Mouse (Mus musculus) regulatory T cell (primary cell): ENCODE measurements at regions not wholly inside any gene's neighbourhood (a gene's known extent, or its start where the extent isn't known, plus 50 kb on each side); places are given as distances from the start of the nearest gene placed in this dataset.
"Not testable (repeated sequence)": the region's sequence is repeated elsewhere in the genome, so short reads cannot be mapped to it uniquely, and the experiment has no call there.

ENCODE experiments used
- in situ Hi-C: fragments of 300-600 bp; cut with MboI, MseI; formaldehyde crosslinking; loops from one replicate; pipeline ENCODE4 v1.15.1; 2025; ENCODE audit warnings: high pct_unique_total_duplicates

GRCm38 (mm10) chr13:12726831-12727230 is 73.0 kb downstream of the Prl2c3 start:
- in situ Hi-C loops: loop anchor here (5.0 kb wide), 1 partner anchor 510 kb away; no protein-coding TSS in a partner anchor

GRCm38 (mm10) chr13:12717972-12718546 is 81.8 kb downstream of the Prl2c3 start:
- in situ Hi-C loops: not testable (repeated sequence)

- in situ Hi-C loops: no loop called here
These were observed 88.2 kb downstream of the Prl2c3 start for GRCm38 (mm10) chr13:12711471-12712273.

DNA sequence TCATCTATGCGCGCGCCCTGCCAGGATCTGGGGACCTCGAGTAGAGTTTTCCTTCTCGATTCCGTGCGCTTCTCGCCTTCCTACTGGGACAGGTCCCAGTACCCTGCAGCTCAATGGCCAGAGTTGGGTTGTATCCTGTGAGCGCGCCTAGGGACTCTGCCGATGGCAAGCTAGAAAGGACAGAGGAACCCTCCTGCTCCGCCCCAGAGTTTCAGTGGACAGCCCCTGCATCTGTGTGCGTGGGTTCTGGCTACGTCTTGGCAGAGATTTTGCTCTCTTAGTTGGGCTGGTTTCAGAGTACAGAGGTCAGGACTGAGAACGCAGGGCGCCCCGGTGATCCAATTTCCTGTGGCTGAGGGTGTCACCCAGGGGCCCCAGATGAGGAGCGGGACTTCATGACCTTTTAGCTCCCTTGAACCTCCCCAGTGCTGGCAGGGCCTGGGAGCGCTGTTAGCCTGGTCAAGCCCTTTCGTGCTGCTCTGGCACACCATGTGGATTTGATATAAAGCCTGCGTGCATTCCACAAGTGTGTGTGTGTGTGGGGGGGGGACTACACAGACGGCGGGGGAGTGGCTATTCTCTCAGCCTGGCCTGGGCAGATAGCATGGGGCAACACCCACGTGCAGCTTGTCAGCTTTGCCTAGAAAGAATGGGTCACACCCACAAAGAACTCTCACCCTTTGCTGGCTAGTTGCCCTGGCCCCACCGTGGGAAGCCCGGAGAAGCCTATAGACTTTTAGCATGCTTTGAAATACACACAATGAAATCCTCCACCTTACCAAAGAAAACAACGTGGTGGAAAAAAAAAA is 96.9 kb downstream of the Prl2c3 start:
- in situ Hi-C loops: not testable (repeated sequence)

DNA sequence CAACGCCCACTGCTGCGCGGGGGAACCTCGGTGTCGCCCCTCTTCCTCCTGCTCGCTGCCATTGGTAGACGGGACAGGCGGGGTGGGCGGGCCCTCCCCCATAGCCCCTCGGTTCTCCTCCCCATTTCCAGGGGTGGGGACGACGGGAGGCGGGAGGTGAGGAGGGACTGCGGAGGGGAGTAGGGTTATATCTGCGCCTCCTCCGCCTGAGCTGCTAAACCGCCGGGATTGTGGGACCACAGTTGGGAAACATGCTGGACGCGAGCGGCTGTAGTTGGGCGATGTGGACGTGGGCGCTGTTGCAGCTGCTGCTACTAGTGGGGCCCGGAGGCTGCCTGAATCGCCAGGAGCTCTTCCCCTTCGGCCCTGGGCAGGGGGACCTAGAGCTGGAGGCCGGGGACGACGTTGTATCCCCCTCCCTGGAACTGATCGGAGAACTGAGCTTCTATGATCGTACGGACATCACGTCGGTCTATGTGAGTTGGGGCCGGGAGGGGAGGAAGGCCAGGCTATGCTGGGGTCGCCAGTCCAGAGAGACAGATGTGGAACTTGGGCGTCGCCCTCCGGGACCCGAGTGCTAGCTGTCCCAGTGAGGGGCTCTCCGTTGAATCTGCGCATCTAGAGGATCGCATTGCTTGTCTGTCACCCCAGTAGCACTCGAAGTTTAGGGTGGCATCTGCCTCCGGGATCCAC is 97.6 kb downstream of the Prl2c3 start:
- in situ Hi-C loops: not testable (repeated sequence)

DNA sequence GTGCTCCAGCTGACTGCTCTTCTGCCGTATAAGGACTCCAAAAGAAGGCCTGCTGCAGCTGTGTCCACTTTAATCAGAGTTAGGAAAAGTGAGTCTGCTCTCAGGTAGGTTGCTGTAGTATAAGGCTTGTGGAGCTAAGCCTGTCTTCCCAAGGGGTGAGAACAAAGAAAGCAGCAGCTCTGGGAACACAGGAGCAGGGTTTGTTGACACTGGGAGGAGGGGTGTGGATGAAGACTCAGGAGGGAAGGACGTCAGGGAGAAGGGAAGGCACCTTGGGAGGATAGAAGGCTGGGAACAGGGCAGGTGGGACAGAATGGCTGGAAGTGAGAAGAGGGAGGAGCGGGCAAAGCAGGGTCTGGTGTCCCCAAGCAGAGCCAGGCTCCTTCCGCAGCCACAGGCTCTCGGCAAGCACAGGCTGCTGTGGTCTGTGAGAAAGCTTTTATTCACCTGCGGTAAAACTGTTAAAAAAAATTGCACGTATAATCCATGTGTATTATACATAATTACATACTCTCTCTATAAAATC is 106.2 kb downstream of the Prl2c3 start:
- in situ Hi-C loops: not testable (repeated sequence)

GRCm38 (mm10) chr13:12688778-12689177 is 111.1 kb downstream of the Prl2c3 start:
- in situ Hi-C loops: not testable (repeated sequence)

GRCm38 (mm10) chr13:12688149-12688548 is 111.7 kb downstream of the Prl2c3 start:
- in situ Hi-C loops: not testable (repeated sequence)

GRCm38 (mm10) chr13:12680954-12681571 is 115.4 kb downstream of the Ero1lb start:
- in situ Hi-C loops: not testable (repeated sequence)

DNA sequence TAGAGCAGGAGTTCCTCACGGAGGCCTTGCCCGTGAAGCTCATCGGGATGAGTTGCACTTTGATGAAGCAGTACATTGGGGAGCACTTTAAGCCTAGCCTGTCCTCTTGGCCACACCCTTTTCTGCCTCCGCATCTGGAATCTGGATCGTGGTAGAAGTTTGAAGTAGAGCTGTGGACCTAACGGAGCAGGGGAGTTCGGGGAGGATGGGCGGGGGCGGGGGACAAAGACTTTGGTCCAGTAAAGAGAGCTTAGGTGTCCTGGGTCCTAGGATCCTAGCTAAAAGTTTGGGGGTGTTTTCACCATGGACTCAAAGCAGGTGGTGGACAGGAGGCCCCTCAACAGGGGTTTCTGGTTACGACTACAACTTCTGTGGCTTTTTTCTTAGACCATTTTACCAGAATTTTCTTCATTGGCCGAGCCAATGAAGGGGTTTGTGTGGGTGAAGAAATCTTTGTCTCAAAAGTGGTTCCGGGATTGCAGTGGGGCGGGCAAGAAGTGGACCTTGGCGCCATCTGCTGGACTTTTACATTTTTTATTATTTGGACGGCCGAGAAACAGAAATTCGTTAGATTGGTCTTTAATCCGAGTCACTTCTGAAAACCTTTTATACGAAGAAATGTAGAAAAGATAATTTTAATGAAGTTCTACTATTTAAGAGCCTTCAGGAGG is 114.7 kb downstream of the Ero1lb start:
- in situ Hi-C loops: not testable (repeated sequence)

DNA sequence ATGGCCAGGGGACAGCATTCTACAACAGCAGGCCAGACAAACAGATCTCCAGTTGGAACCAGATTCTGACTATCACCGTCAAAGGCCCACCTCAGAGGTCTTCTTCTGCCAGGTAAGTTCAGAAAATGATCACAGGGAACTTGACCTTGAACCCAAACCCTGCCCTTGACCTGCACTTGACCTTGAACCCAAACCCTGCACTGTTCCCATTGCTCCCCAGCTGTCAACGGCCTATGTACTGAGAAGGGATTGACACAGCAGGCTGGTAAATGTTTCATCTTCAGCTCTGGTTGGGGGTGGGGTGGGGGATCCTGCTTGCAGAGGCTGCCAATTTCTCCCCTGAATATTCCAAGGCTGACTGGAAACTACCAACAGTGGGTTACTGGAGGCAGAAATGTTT is 111.7 kb downstream of the Ero1lb start:
- in situ Hi-C loops: loop anchor here (10.0 kb wide), 2 partner anchors 53 to 203 kb away; no protein-coding TSS in a partner anchor

GRCm38 (mm10) chr13:12671011-12671410 is 105.3 kb downstream of the Ero1lb start:
- in situ Hi-C loops: loop anchor here (10.0 kb wide), 2 partner anchors 46 to 196 kb away; no protein-coding TSS in a partner anchor

DNA sequence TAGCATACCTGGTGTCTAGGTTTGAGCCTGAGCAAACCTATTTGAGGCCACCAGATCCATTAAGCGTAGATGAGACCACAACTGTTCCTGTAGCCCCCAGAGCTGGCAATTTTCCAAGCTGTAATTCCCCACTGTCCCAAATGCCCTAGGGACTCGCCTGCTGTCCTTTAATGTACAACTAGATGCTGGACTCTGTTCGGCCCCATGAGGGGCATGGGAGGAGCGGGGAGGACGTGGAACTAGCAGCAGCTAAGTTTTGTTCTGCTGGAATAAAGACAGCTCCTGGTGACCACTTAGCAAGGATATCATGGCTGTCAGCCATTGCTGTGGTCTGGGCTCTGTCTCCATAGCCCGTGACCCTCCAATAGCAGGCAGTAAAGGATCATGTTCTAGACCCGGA is 103.1 kb downstream of the Ero1lb start:
- in situ Hi-C loops: not testable (repeated sequence)

- in situ Hi-C loops: not testable (repeated sequence)
These were observed 102.3 kb downstream of the Ero1lb start for GRCm38 (mm10) chr13:12667727-12668665.

DNA sequence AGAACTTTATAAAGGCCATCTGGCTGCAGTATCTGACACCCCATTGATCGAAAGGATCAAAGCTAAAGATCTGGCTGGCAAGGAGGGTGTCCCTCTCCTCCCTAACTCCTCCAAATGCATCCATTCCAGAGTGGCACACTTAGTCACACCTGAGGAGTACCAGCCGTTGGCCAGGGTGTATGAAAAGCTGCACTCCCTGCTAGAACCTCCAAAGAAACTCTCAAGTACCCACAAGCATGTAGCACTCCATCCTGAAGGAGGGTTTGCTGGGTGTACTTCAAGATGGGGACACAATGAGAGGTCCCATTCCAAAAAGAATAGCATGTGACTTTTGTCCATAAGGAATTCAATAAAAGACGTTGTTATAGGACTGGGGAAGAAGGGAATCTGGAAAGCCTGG is 100.4 kb downstream of the Ero1lb start:
- in situ Hi-C loops: not testable (repeated sequence)
